Mouse (Mus musculus) spleen, embryonic (tissue): ENCODE data around the gene Fhod1.

Experiments used
- CTCF ChIA-PET: fragments of 350-600 bp; sonication (Branson Sonifier 250); formaldehyde crosslinking; loops from one replicate; lab custom pipeline; 2022; lab: Charles Lee

The Fhod1 gene

DNA sequence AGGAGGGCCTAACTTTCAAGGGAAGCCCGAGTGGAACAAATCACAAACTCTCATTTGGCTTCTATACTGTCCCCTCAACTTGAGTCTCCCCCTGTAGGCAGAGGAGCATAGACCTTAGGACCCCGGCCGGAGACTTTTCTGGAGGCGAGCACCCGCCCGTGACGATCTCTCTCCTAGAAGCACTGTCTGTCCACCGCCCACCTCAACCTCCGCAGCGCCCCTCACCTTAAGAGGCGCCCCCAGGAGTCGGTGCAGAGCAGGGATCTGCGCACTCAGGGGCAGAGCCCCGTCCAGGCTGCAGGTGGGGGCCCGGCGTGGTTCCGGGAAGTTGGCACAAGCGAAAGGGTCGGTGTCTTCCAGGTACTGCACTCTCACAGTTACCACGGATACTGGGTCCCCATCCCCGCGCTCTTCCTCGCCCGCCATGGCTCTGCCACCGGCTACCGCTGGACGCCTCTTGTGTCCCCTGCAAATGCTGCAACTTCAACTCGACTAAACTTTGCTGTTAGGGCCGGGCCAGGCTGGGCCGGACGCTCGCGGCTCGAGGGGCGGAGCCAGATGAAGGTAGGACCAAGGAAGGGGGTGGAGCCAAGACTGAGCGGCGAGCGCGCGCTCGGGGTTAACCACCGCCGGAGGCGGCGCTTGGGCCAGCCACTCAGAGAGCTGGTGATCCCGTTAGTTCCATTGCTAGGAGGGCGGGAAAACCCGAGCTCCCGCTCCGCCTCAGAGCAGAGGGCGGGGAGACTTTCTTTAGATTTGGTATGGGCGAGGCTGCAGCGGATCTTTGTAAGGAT, at the start of gene Fhod1:
Gene Fhod1 (minus strand): TSS at position 526 of the 794 bp plus-strand sequence.
- CTCF ChIA-PET: no interaction called here

DNA sequence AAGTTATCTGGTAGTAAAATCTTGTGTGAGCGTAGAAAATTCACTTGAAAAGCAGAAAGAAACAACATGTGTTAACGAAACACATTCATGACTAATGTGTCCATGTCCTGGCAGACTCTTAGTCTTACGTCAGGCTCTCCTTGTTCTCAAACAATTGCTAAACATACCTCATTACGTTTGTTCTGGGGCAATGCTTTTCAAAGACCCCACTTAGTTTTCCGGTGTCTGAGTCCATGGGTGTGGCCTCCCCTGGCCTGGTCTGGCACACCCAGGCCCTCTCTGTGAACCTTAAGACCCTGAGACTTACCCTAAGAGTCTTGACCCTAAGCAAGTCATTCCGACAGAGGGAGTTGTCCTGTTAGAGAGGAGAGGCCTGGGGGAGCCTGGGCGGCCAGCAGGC, 46.2 kb upstream of the Fhod1 start:
- CTCF ChIA-PET: no interaction called here

DNA sequence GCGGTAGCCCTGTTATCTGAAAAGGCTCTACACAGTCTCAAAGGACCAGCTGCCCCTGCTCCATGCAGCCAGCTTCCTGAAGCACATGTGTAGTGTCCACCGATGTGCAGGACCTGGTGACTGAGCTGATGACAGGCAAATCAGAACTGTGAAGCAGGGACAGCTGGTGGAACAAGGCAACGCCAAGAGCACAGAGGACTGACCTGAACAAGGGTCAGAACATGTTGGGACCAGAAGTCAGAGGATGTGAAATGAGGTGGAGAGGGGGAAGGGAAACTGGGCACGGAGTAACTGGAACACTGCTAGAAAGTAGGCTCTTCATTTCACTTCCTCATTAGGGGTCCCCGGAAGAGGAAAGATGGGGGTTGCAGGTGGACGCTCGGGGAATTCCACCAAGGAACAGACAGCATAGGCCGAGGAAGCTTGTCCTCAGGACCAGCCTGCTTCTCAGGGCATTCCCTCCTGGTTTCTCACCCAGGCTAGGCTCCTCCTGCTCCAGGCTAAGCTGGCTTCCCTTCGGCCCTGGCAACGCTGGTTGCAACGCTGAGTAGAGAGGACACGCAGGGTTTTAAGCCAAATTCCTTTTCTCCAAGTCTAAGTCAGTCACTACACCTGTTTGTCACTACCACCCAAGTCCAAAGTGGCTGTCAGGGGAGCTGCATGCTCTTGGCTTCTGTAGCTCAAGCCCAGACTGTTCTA, 45.5 kb upstream of the Fhod1 start:
- CTCF ChIA-PET: no interaction called here

DNA sequence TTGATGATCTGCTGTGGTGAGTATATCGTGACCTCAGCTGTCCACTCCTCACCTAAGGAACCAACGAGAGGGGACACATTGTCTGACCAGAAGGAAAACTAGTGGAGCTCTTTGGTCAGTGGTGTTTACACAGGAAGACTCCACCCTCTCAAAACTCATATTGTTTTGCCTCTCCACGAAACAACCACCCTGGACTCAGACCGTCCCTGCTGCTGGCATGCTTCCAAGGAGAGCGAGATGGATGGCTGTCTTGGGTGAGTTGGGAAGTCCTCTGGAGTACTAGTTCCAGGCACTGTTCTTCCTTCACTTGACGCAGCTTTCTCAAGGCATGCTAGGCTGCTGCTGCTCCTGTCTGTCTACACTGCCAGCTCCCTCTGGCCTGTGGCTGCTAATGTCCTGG, 41.3 kb upstream of the Fhod1 start:
- CTCF ChIA-PET: no interaction called here

DNA sequence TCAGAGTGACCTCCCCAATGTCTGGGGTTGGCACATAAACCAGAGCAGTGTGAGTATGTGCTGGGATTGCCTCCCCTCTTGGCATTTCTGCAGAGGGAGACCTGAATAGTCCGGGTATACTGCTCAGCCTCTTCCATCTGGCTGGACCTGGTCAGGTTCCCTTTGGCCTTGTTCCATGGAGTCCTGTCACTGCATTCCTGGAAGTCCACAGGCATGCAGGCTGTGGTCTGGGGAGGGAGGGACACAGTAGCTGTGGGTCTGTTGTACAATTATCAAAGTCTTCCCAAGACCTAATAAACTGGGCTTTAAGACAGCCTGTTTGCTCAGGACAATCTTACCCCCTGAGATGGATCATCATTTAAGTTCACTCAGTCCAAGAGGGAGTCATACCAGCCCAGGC, 39.4 kb upstream of the Fhod1 start:
- CTCF ChIA-PET: no interaction called here

DNA sequence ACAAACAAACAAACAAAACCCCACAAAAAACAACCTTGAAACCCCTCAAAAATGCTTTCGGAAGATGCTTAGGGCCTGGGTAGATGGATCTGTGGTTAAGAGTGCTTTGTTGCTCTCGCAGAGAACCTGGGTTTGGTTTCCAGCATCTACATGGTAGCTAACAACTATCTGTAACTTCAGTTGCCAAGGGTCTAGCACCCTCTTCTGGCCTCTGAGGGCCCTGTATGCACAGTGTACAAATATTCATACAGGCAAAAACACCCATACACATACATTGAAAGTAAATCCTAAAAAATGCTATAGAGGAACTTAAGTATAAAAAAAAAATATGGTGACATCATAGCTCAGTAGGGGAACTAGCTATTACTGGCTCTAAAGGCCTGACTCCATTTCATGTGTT, 36.3 kb upstream of the Fhod1 start:
- CTCF ChIA-PET: no interaction called here

DNA sequence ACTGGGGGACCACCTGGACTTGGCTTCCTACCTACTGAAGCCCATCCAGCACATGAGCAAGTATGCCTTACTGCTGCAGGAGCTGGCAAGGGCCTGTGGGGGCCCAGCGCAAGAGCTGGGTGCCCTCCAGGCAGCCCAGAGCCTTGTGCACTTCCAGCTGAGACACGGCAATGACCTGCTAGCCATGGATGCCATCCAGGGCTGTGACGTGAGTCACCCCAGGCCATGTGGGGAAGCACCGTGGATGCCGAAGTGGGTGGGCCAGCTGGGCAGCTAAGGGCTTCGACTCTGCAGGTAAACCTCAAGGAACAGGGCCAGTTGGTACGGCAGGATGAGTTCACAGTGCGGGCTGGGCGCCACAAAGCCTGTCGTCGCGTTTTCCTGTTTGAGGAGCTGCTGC, 32.6 kb upstream of the Fhod1 start:
- CTCF ChIA-PET: no interaction called here

DNA sequence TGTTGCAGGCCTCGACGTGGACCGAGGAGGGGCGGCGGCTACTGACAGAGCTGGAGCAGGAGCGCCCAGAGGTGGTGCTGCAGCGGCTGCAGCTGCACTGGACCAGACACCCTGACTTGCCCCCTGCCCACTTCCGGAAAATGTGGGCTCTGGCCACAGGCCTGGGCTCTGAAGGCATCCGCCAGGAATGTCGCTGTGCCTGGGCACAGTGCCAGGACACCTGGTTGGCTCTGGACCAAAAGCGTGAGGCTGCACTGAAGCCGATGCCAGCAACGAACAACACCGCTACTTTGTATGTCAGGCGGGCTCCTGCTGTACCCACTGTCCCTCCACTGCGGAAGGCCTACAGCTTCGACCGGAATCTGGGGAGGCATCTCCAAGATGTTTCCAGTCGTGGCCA, 30.9 kb upstream of the Fhod1 start:
- CTCF ChIA-PET: no interaction called here

DNA sequence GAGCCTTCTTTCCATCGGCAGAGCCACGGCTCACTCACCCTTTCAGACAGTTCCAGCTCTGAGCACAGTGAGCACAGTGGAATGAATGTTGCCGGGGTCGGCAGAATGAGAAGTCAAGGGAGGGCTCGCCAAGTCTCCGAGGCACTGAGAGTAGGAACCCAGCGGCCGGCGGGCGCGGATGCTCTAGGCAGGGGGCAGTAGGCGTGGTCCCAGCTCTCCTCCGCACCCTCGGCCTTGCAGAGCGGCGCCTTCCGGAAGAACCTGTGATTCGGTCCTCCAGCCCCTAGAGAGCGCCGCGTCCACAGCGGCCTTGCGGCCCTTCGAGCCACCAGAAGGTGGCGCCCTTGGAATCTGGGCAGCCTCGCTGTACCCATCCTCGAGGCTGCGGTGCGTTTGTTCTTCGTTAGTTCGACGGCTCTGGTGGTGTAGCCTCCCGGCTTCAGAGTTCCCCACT, 26.8 kb upstream of the Fhod1 start:
- CTCF ChIA-PET: no interaction called here

DNA sequence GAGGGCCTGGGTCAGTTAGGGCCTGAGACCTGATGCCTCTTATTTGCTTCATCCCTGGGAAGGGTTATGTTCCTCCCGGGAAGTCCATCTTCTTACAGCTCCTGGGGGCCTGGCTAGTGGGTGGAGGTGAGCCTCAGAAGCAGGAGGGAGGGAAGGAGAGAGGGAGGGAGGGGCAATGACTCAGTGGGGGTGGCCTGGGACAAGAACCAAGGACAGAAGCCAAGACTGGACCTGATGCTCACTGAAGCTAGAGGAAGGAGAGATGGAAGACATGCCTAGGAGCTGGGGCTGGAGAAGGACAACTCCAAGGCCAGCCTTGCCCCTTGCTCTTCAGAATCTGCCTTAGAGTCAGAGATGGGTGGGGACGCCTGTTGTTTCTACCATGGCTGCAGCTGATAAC, 25.3 kb upstream of the Fhod1 start, which contains the start of gene Plekhg4:
Gene Plekhg4 (plus strand): TSS at position 243 of the 400 bp plus-strand sequence.
- CTCF ChIA-PET: no interaction called here

DNA sequence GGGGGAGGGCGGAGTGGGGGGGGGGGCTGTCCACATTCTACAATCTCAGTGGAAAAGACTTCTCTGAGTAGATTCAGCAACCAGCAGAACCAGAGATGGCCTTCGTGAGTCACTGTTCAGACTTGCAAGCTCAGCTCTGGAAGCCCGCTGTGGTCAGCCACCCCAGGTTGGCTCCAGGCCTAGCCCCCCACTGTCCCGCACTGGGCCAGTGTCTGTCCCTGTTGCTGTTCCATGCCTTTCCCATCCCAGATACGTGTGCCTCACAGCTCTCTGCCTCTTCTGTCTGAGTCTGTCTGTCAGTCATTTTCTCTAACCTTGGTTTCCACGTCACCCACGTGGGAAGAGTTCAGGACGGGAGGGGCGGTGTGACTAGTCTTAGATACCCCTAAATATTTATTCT, 24.7 kb upstream of the Fhod1 start:
- CTCF ChIA-PET: no interaction called here

DNA sequence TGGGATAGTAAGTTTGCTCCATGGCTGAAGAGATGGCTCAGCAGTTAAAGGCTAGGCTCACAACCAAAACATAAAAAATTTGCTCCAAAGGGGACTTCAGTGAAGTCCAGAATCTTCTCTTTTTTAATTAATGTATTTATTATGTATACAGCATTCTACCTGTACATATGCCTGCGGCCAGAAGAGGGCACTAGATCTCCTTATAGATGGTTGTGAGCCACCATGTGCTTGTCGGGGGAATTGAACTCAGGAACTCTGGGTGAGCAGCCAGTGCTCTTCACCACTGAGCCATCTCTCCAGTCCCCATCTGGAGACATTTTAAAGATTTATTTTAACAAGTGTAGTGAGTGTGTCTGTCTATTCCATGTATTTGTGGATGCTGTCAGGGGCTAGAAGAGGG, 19.4 kb upstream of the Fhod1 start:
- CTCF ChIA-PET: interaction anchor here (0.6 kb wide), 2 partner anchors 30 to 1036 kb away, joined by 3 to 5 read pairs; no protein-coding TSS in a partner anchor

DNA sequence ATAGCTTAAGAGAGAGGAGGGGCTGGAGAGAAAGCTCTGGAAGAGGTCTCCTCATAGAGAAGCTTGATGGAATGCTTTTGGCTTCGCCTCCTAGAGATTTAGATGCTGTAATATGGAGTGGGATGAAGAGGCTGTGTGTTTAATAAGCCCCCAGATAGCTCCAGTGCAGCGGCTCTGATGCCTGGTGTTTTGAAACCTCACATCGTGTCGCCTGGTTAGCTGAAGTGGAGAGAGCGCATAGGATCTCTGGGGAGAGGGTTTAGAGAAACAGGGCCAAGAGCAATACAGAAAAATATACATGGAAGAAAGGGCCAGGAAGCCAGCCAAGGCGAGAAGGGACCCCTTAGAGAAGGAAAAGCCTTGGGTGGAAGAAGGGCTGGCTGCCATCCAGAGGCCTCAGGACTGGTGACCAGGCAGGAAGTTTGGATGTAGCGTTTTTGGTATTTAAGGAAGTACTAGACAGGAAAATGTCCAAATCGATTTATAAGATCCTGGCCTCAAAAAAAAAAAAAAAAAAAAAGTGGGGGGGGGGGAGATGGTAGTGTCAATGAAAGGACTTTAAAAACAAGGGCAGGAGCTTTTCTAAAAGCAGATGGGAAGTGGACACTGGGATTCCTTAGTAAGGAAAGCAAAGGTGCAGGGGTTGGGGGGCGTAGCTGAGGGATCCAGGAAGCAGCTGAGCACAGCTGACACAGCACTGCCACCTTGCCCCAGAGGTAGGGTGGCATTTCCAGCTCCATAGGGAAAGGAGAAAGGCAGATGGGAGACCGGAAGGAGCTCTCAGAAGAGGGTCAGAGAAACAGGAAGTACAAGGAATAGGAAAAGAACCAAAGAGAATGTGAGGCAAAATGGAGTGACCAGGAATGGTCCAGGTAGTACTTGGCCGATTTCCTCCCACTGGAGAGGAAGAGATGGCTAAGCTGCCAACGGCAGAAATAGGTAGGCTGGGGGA, 14.3 kb upstream of the Fhod1 start:
- CTCF ChIA-PET: interaction anchor here (0.6 kb wide), 1 partner anchor 839 kb away, joined by 8 read pairs; no protein-coding TSS in a partner anchor

DNA sequence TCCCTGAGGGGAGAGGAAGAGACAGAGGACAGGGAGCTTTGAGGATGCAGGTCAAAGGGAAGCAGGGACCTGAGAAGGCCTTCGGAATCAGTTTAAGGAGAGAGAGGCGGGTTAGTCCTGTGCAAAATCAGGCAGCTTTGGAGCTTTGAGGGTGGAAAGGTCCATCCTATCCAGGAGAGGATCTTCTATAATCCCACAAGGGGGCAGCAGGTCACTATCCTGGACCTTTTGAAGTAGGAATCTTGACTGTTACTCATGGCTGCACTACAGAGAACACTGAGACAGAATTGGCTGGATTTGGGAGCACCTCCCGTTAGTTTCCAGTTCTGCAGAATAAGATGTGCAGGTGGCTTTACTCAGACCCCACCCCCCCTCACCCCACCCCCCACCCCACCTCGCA, 11.9 kb upstream of the Fhod1 start:
- CTCF ChIA-PET: no interaction called here

DNA sequence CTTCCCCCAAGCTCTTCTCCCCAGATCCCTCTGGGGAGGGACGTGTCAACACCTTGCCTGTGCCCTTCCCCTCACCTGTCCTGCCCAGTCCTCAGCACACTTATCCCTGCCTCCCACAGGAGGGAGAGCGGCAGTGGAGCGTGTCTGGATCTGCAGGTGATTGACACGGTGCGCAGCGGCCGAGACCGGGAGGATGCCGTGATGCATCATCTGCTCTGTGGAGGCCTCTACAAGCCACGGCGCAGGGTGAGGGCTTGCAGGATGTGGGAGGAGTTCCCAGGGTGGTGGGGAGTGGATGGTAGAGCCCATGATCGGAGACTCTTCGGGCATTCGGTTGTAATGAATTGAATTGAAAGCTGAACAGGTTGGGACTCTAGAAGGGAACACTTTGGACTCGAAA, 11.5 kb upstream of the Fhod1 start:
- CTCF ChIA-PET: no interaction called here

DNA sequence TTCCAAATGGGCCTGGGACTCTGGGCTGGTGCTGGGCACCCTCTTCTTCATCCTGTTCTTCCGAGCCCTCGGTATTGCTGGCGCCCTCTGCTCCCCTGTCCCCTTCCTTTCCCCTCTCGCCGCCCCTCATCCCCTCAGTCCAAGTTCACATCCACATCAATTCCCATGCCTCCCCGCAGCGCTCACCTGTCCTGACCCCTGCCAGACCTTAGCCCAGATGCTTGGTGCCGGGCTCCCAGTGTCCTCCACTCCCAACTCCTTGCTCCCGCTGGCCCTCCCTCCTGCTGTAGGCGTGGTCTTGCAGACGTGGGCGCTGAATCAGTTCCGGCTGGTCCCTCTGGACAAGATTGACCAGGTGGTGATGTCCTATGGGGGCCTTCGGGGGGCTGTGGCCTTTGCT, 8.9 kb upstream of the Fhod1 start:
- CTCF ChIA-PET: no interaction called here

DNA sequence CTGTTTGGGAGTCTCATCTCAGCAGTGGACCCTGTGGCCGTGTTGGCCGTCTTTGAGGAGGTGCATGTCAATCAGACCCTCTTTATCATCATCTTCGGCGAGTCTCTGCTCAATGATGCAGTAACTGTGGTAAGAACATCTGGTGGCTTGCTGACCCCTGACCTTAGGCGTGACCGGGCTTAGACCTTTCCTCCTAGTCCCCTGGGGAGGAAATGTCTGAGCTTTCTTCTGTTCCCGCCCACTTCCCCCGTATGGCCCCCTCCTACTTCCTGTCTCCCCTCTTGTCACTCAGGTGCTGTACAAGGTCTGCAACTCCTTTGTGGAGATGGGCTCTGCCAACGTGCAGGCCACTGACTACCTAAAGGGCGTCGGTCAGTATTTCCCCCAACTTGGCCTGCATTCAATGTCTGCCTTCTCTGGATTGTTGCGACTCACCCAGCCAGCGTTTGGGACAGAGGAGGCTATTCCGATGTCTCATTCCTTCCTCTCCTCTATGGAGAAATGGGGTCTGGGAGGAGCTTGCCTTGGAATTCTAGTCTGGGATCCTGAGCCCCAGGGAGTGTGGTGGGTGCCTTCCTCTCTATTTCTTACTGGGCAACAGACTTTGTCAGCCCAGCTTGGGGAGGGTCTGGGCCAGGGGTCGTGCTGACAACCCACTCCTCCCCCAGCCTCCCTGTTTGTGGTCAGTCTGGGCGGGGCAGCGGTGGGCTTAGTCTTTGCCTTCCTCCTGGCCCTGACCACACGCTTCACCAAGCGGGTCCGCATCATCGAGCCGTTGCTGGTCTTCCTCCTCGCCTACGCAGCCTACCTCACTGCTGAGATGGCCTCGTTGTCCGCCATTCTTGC, 7.6 kb upstream of the Fhod1 start:
- CTCF ChIA-PET: interaction anchor here (0.5 kb wide), 1 partner anchor 127 kb away, joined by 3 read pairs; no protein-coding TSS in a partner anchor

DNA sequence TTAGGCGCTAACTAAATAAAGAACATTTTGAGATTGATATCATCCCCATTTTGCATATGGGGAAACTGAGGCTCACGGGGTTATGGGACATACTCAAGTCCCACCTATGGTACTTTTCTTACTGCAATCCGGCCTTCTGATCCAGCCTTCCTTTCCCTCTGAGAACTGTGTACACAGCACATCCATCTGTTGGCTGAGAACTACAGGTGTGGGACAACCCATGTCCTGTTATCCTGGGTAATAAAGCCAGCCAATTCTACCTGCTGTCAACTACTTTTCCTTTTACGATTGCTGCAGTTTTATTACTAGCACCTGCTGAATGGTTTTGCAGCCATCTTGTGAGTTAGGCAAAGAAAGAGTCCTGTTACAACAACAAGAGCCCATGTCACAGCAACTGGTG, 6.8 kb upstream of the Fhod1 start:
- CTCF ChIA-PET: interaction anchor here (0.5 kb wide), 1 partner anchor 128 kb away, joined by 3 read pairs; no protein-coding TSS in a partner anchor

DNA sequence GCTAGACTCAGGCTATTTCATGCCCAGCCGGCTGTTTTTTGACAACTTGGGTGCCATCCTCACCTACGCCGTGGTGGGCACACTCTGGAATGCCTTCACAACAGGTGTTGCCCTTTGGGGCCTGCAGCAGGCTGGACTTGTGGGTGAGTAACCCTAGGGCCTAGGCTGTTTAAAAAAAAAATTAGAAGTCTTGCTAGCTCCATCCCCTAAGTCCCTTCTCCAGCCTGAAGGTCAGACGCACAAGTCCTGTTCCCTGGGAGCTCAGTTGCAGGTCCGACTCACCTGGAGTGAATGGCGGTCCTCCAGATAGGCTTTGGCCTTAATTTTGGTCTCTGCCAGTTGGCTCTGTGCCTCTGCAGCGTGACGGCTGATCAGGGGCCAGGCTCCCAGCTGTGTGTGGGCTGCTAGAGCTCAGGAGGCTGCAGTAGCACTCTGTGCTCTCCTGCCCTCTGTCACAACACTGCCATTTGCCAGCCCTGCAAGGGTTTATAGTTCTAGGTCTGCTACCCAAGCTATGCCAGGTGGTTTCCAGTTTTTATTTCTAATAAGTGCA, 5.9 kb upstream of the Fhod1 start:
- CTCF ChIA-PET: no interaction called here

DNA sequence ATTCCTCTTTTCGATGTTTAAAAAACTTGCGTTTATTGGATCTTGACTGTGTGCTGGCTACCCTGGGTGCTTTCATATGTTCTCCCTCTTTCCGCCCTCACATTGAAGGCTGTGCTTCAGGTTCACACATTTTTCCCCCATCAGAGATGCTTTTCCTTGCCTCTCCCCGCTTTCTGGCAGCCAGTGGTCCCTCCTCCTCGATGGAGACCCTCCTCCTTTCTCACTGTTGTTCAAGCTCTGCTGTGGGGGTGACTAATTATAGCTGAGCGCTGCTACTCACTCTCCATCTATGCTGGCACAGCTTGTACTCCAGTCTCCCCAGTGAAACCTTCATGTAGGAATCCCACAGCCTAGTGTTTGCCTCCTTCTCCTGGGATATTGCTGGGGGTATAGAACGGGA, 2.4 kb upstream of the Fhod1 start:
- CTCF ChIA-PET: interaction anchor here (0.6 kb wide), 1 partner anchor 32 kb away, joined by 3 read pairs; no protein-coding TSS in a partner anchor
